Mouse (Mus musculus): ENCODE measurements around the gene Krt12.

DNA sequence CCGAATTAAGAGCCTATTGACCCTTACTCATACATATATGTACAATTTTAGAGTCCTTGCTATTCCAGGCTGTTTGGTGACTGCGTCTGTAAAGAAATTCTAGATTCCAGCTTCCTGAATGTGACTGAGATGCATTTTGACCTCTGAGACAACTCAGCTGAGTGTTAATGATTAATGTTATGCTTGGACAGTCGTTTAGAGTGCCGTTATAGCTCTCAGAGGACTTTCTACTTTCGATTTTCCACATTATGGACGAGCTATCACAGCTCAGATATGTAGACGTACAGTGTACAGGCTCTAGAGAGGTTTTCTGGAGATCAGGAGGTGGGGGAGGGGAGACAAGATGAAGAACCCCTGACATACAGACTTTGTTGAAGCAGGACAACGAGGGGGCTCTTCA is 19.2 kb upstream of the Krt12 start:
- TF ChIP-seq EP300 (IDR thresholded peaks at IDR 0.05): no peak
- no peak for TF ChIP-seq CTCF (IDR thresholded peaks at IDR 0.05)
